Mouse (Mus musculus): ENCODE results near the gene Vmn2r28.
"Not testable (repeated sequence)": the region's sequence is repeated elsewhere in the genome, so short reads cannot be mapped to it uniquely, and the experiment has no call there.

Vmn2r28 gene

GRCm38 (mm10) chr7:5493856-5494255 lies at the start of gene Vmn2r28:
TSS of gene Vmn2r28 (minus strand) at chr7:5493956.
- not testable (repeated sequence) for DNase-seq (ENCODE audit: low spot score in 2 of 2)

- DNase-seq (ENCODE audit: low spot score in 2 of 2) = not testable (repeated sequence)
Measured at GRCm38 (mm10) chr7:5540770-5541436, 47.1 kb upstream of the Vmn2r28 start.

GRCm38 (mm10) chr7:5456674-5457073 lies 37.1 kb downstream of the Vmn2r28 start, which contains the start of gene Vmn1r59:
TSS of gene Vmn1r59 (minus strand) at chr7:5456774.
- no peak for DNase-seq (ENCODE audit: low spot score in 2 of 2)

GRCm38 (mm10) chr7:5454011-5454410 lies 39.7 kb downstream of the Vmn2r28 start:
- DNase-seq (ENCODE audit: low spot score in 2 of 2) = not testable (repeated sequence)

- no peak for DNase-seq (ENCODE audit: low spot score in 2 of 2)
Measured at GRCm38 (mm10) chr7:5448627-5449026, 45.1 kb downstream of the Vmn2r28 start.
